Mouse (Mus musculus) limb, embryonic 11.5 days (tissue): ENCODE measurements around the gene Etfbkmt. TPM values are rescaled to one million over a fixed set of nuclear protein-coding genes. Genes with fewer than 3 reads are reported as not detected.

Experiments used
- ATAC-seq: fragments of 200-750 bp; cut with Nextera tagmentation; 2 replicates; pipeline ENCODE4 v1.8.0; 2017; ENCODE audit warnings: low read depth; ENCODE audit not compliant: insufficient number of reproducible peaks, low FRiP score, low TSS enrichment
- DNase-seq: peaks from one replicate; pipeline ENCODE4 v3.0.0-alpha.2; 2015; ENCODE audit warnings: low spot score
- H3K27ac ChIP-seq: fragments of 300-500 bp; sonication (generic); replicated peaks from 2 replicates; pipeline ENCODE4 v1.5.1; 2014; ENCODE audit warnings: low read depth, mild to moderate bottlenecking, low read length
- H3K27me3 ChIP-seq: fragments of 300-500 bp; sonication (generic); 2 replicates; pipeline ENCODE4 v1.6.1; 2014; ENCODE audit warnings: mild to moderate bottlenecking, low read length, mixed read lengths; ENCODE audit not compliant: control insufficient read depth, insufficient read depth
- H3K36me3 ChIP-seq: fragments of 300-500 bp; sonication (generic); 2 replicates; pipeline ENCODE4 v1.6.1; 2014; ENCODE audit warnings: mild to moderate bottlenecking, low read length, moderate library complexity, mixed read lengths; ENCODE audit not compliant: control insufficient read depth, insufficient read depth
- H3K4me1 ChIP-seq: fragments of 300-500 bp; sonication (generic); 2 replicates; pipeline ENCODE4 v1.6.1; 2014; ENCODE audit warnings: low read length, mixed read lengths; ENCODE audit not compliant: control insufficient read depth, insufficient read depth
- H3K4me2 ChIP-seq: fragments of 300-500 bp; sonication (generic); 2 replicates; pipeline ENCODE4 v1.6.1; 2014; ENCODE audit warnings: low read depth, mild to moderate bottlenecking, moderate library complexity; ENCODE audit not compliant: severe bottlenecking
- H3K4me3 ChIP-seq: fragments of 300-500 bp; sonication (generic); 2 replicates; pipeline ENCODE4 v1.5.1; 2014; ENCODE audit warnings: low read depth, low read length
- H3K9ac ChIP-seq: fragments of 300-500 bp; sonication (generic); 2 replicates; pipeline ENCODE4 v1.6.1; 2014; ENCODE audit warnings: mild to moderate bottlenecking, low read length
- H3K9me3 ChIP-seq: fragments of 300-500 bp; sonication (generic); 2 replicates; pipeline ENCODE4 v1.6.1; 2016; ENCODE audit warnings: low read length; ENCODE audit not compliant: control insufficient read depth
- WGBS: fragments of 180-500 bp; shearing (Covaris S2); extraction: QIAGEN DNeasy Blood & Tissue Kit; methylation state at CpG from one replicate; pipeline ENCODE4 v1.1.7; 2014; 5-methylcytosine and 5-hydroxymethylcytosine counted together
- polyA plus RNA-seq: library from polyadenylated mRNA; unstranded; fragments of >200 nt; fragmentation: Nextera tagmentation; extraction: Ambion mirVana; gene quantifications from 2 replicates; pipeline ENCODE4 v1.2.1, GENCODE M21; 2014

Etfbkmt gene
- polyA plus RNA-seq, 1 experiment from 2014 or later, result 10.5 TPM

GRCm38 (mm10) chr6:149100174-149101075 lies 39.2 kb upstream of the Etfbkmt start:
- WGBS, result 2% methylated on average over 52 of the region's 52 CpGs
- H3K9ac ChIP-seq, result peak overlapping the region; percentile 89
- H3K9me3 ChIP-seq, result no peaks in the 10 kb centered on the region
- peak overlapping the region; percentile 80 for H3K27ac ChIP-seq
- ATAC-seq, result peak; percentile 62
- no peaks in the 10 kb centered on the region for H3K4me1 ChIP-seq
- no peaks in the 10 kb centered on the region for H3K27me3 ChIP-seq
- H3K4me3 ChIP-seq, result peak overlapping the region; percentile 81
- peak; percentile 77 for DNase-seq
- peak overlapping the region; percentile 81 for H3K4me2 ChIP-seq
- no peaks in the 10 kb centered on the region for H3K36me3 ChIP-seq

- peak; percentile 88 for ATAC-seq
- Histone ChIP-seq H3K4me1 (no peaks in the 10 kb centered on the region), H3K27me3 (no peaks in the 10 kb centered on the region), H3K4me2 (peak within 1 kb of the TSS; percentile 81), H3K36me3 (no peaks in the 10 kb centered on the region), H3K27ac (peak within 1 kb of the TSS; percentile 80), H3K9me3 (no peaks in the 10 kb centered on the region), H3K4me3 (peak within 1 kb of the TSS; percentile 81), H3K9ac (peak within 1 kb of the TSS; percentile 89)
- whole genome bisulfite sequencing, result under 1% methylated on average over 122 of the region's 124 CpGs
- DNase-seq, result peak; percentile 83
Measured at GRCm38 (mm10) chr6:149101076-149101942, 38.3 kb upstream of the Etfbkmt start, which contains the start of gene Dennd5b. Gene Dennd5b, minus strand, starts transcription at chr6:149101680.

- Histone ChIP-seq H3K36me3 (no peaks in the 10 kb centered on the region), H3K27me3 (no peaks in the 10 kb centered on the region), H3K9ac (peak overlapping the region; percentile 89), H3K4me1 (no peaks in the 10 kb centered on the region), H3K4me2 (peak overlapping the region; percentile 81), H3K27ac (no peak overlapping the region), H3K4me3 (peak overlapping the region; percentile 81), H3K9me3 (no peaks in the 10 kb centered on the region)
- ATAC-seq (no peak), DNase-seq (no peak)
- WGBS, result 16% methylated on average over 7 of the region's 7 CpGs
Measured at GRCm38 (mm10) chr6:149101943-149102243, 37.8 kb upstream of the Etfbkmt start.

- H3K36me3 ChIP-seq, result no peaks in the 10 kb centered on the region
- WGBS, result 98% methylated on average over 1 of the region's 1 CpGs
Measured at GRCm38 (mm10) chr6:149103451-149103850, 36.2 kb upstream of the Etfbkmt start.

GRCm38 (mm10) chr6:149107615-149108014 lies 32.0 kb upstream of the Etfbkmt start:
- H3K36me3 ChIP-seq, result no peaks in the 10 kb centered on the region
- 77% methylated on average over 3 of the region's 3 CpGs for WGBS
- no peaks in the 10 kb centered on the region for H3K9me3 ChIP-seq
- H3K4me1 ChIP-seq, result no peaks in the 10 kb centered on the region
- ATAC-seq (no peak), DNase-seq (no peak)
- no peak overlapping the region for H3K4me2 ChIP-seq
- H3K9ac ChIP-seq, result no peak overlapping the region
- no peaks in the 10 kb centered on the region for H3K27me3 ChIP-seq
- no peak overlapping the region for H3K4me3 ChIP-seq
- no peak overlapping the region for H3K27ac ChIP-seq

More at GRCm38 (mm10) chr6:149103451-149103850, 36.2 kb upstream of the Etfbkmt start:
- Histone ChIP-seq H3K4me3 (no peak overlapping the region), H3K4me2 (no peak overlapping the region), H3K9ac (no peak overlapping the region), H3K4me1 (no peaks in the 10 kb centered on the region), H3K27me3 (no peaks in the 10 kb centered on the region), H3K27ac (no peak overlapping the region), H3K9me3 (no peaks in the 10 kb centered on the region)
- DNase-seq (no peak), ATAC-seq (no peak)

GRCm38 (mm10) chr6:149108909-149109308 lies 30.7 kb upstream of the Etfbkmt start:
- Histone ChIP-seq H3K27me3 (no peaks in the 10 kb centered on the region), H3K9ac (no peak overlapping the region), H3K27ac (no peak overlapping the region), H3K4me3 (no peak overlapping the region), H3K9me3 (no peaks in the 10 kb centered on the region), H3K4me1 (no peaks in the 10 kb centered on the region), H3K36me3 (no peaks in the 10 kb centered on the region), H3K4me2 (no peak overlapping the region)
- ATAC-seq (no peak), DNase-seq (no peak)
- 89% methylated on average over 2 of the region's 2 CpGs for WGBS

- ATAC-seq, result no peak
- no peak overlapping the region for H3K4me2 ChIP-seq
- no peaks in the 10 kb centered on the region for H3K36me3 ChIP-seq
- no peaks in the 10 kb centered on the region for H3K4me1 ChIP-seq
- DNase-seq, result no peak
- H3K9ac ChIP-seq, result no peak overlapping the region
- H3K27ac ChIP-seq, result no peak overlapping the region
- H3K4me3 ChIP-seq, result no peak overlapping the region
- H3K27me3 ChIP-seq, result no peaks in the 10 kb centered on the region
- no peaks in the 10 kb centered on the region for H3K9me3 ChIP-seq
Measured at GRCm38 (mm10) chr6:149116992-149117391, 22.7 kb upstream of the Etfbkmt start.

GRCm38 (mm10) chr6:149118935-149119334 lies 20.7 kb upstream of the Etfbkmt start:
- no peak overlapping the region for H3K4me3 ChIP-seq
- WGBS, result 70% methylated on average over 2 of the region's 2 CpGs
- no peak for ATAC-seq
- no peaks in the 10 kb centered on the region for H3K27me3 ChIP-seq
- DNase-seq, result no peak
- H3K27ac ChIP-seq, result no peak overlapping the region
- no peaks in the 10 kb centered on the region for H3K4me1 ChIP-seq
- no peaks in the 10 kb centered on the region for H3K9me3 ChIP-seq
- H3K9ac ChIP-seq, result no peak overlapping the region
- H3K4me2 ChIP-seq, result no peak overlapping the region
- H3K36me3 ChIP-seq, result no peaks in the 10 kb centered on the region
